Mouse (Mus musculus) CH12.LX (cell line): ENCODE measurements around the gene Cstad.

Experiments
- CTCF ChIP-seq, 2 experiments: IDR thresholded peaks in 1 of 2; conservative IDR thresholded peaks in 1 of 2; 2 replicates each; pipeline ENCODE4 v1.5.1; 2011 to 2012; ENCODE audit warnings: low read depth in 2 of 2, low read length in 2 of 2, improper control_type of control experiment in 1 of 2, inconsistent platforms in 1 of 2, mild to moderate bottlenecking in 1 of 2, moderate library complexity in 1 of 2
- MYC ChIP-seq: IDR thresholded peaks from 2 replicates; pipeline ENCODE4 v1.6.1; 2011; ENCODE audit warnings: low read depth, mild to moderate bottlenecking, improper control_type of control experiment, low read length
- NELFE ChIP-seq: IDR thresholded peaks from 2 replicates; pipeline ENCODE4 v1.6.1; 2011; ENCODE audit warnings: low read depth, low read length, improper control_type of control experiment
- NRF1 ChIP-seq: IDR thresholded peaks from 2 replicates; pipeline ENCODE4 v1.6.1; 2014; ENCODE audit warnings: low read depth, mild to moderate bottlenecking, inconsistent platforms, low read length, improper control_type of control experiment, moderate library complexity

DNA sequence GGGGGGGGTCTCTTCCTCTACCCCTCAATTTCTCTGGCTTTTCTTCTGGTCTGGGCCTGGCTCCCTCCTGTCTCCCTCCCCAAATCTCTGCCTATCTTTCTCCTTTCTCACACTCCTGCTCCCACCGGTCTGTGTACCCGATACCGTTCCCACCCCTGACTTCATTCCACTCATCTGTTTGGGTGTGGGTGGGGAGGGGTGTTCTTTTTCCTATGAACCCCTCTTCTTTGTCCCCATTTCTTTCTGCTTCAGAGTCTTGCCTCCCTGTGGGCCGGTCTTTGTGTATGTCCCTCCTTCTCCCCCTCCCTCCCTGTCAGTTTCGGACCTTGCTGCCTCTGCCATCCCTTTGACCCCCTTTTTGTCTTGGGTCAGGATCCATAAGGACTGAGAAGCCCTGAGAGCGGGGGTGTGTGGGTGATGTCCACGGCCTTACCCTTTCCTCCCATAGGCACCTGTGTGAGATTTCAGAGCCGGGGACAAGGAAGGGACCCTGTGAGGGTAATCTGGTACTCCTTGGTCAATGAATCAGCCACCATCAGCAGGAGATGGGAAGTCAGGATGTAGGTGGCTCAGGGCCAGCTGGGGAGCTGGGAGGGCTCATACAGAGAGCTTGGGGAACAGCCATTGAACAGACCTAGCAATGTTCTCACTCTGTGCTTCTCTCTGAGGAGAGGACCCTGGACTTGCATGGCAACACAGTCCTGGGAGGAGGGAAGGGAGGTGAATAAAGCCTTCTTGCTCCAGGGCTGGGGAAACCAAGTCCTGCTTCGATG, 19.5 kb downstream of the Cstad start:
- no peak for TF ChIP-seq NELFE
- TF ChIP-seq NRF1: no peak
- TF ChIP-seq MYC: no peak
- no peak for TF ChIP-seq CTCF (conservative IDR thresholded peaks at IDR 0.05 in 1 of 2, IDR thresholded peaks at IDR 0.05 in 1 of 2; ENCODE audit: low read depth in 2 of 2, low read length in 2 of 2)
